Mouse (Mus musculus) heart, adult 2 months (tissue): ENCODE results near the gene Vmn1r167.
"Not testable (repeated sequence)": the region's sequence is repeated elsewhere in the genome, so short reads cannot be mapped to it uniquely, and the experiment has no call there.

Source experiments
- CTCF ChIP-seq: fragments of 200-600 bp; IDR thresholded peaks from 2 replicates; pipeline ENCODE4 v1.8.1; 2022; ENCODE audit warnings: antibody characterized with exemption, mild to moderate bottlenecking, moderate library complexity
- POLR2A ChIP-seq: fragments of 200-500 bp; IDR thresholded peaks from 2 replicates; pipeline ENCODE4 v1.6.1; 2011; ENCODE audit warnings: mild to moderate bottlenecking, low read depth, low read length, control low read depth; ENCODE audit not compliant: insufficient read depth

GRCm38 (mm10) chr7:23507106-23507505 is at the start of gene Vmn1r167:
- TF ChIP-seq CTCF, POLR2A: not testable (repeated sequence)
